Mouse (Mus musculus) forebrain, embryonic 14.5 days (tissue): ENCODE data around the gene Abcd4. TPM values are rescaled to one million over a fixed set of nuclear protein-coding genes. Genes with fewer than 3 reads are reported as not detected.

Experiments
- ATAC-seq: fragments of 200-750 bp; cut with Nextera tagmentation; 2 replicates; pipeline ENCODE4 v1.8.0; 2017; ENCODE audit warnings: mild to moderate bottlenecking, moderate library complexity
- DNase-seq: peaks from one replicate; pipeline ENCODE4 v3.0.0-alpha.2; 2015; ENCODE audit warnings: low spot score
- H3K27ac ChIP-seq: fragments of 300-500 bp; sonication (generic); 2 replicates; pipeline ENCODE4 v1.5.1; 2014; ENCODE audit warnings: low read depth, mild to moderate bottlenecking, control low read depth, low read length, moderate library complexity
- H3K27me3 ChIP-seq: fragments of 300-500 bp; sonication (generic); replicated peaks from 2 replicates; pipeline ENCODE4 v1.6.1; 2014; ENCODE audit warnings: low read length, control low read depth, mixed read lengths; ENCODE audit not compliant: control insufficient read depth, insufficient read depth
- H3K36me3 ChIP-seq: fragments of 300-500 bp; sonication (generic); 2 replicates; pipeline ENCODE4 v1.6.1; 2014; ENCODE audit warnings: low read length, control low read depth; ENCODE audit not compliant: control insufficient read depth, insufficient read depth
- H3K4me1 ChIP-seq: fragments of 300-500 bp; sonication (generic); 2 replicates; pipeline ENCODE4 v1.6.1; 2014; ENCODE audit warnings: antibody characterized with exemption, low read length, control low read depth; ENCODE audit not compliant: control insufficient read depth, insufficient read depth
- H3K4me2 ChIP-seq: fragments of 300-500 bp; sonication (generic); 2 replicates; pipeline ENCODE4 v1.6.1; 2014; ENCODE audit warnings: mild to moderate bottlenecking, control low read depth, low read length
- H3K4me3 ChIP-seq: fragments of 300-500 bp; sonication (generic); 2 replicates; pipeline ENCODE4 v1.5.1; 2014; ENCODE audit warnings: low read depth, low read length, control low read depth
- H3K9ac ChIP-seq: fragments of 300-500 bp; sonication (generic); 2 replicates; pipeline ENCODE4 v1.6.1; 2014; ENCODE audit warnings: mild to moderate bottlenecking, low read length, control low read depth, moderate library complexity
- H3K9me3 ChIP-seq: fragments of 300-500 bp; sonication (generic); replicated peaks from 2 replicates; pipeline ENCODE4 v1.6.1; 2016; ENCODE audit warnings: low read length, control low read depth, mixed read lengths; ENCODE audit not compliant: control insufficient read depth
- WGBS: fragments of 180-500 bp; shearing (Covaris S2); extraction: QIAGEN DNeasy Blood & Tissue Kit; methylation state at CpG from one replicate; pipeline ENCODE4 v1.1.7; 2014; 5-methylcytosine and 5-hydroxymethylcytosine counted together
- polyA plus RNA-seq: library from polyadenylated mRNA; unstranded; fragments of >200 nt; fragmentation: Nextera tagmentation; extraction: Ambion mirVana; gene quantifications from 2 replicates; pipeline ENCODE4 v1.2.1, GENCODE M21; 2014

Abcd4 gene
- polyA plus RNA-seq, 1 experiment from 2014 or later: 5.2 TPM

DNA sequence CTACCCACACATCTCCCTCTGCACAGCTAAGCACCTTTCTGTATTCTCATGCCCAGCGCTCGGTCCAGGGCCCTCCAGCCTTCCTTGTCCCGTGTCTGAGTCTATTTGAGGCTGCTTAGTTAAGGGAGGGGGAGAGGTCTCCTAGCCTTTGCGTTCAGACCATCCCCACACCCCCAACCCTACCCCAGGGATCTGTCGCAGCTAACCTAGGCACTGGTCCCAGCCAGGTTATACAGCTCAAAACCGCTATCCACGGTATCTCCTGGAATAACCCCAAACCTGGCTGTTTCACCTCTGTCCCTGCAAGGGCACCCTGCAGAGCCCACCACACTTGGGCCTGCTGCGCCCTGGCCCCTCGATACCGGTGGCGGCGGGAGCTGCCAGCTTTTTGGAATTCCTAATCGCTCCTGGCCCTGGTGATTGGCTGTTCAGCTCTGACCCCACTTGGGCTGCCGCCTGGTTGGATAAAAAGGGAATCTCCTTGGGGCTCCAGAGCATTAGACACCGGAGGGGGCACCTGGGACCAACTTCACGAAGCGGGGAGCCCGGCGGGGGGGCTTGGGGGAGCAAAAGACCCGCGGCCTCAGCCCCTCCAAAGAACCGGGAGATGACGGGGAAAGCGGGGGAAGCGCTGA is 47.8 kb downstream of the Abcd4 start, which contains the start of gene Vsx2:
Gene Vsx2, plus strand, starts transcription at position 427 of the 635 bp plus-strand sequence.
- no peak within 1 kb of the TSS for H3K9ac ChIP-seq
- peak within 1 kb of the TSS; percentile 6; the same call in 1 of the 2 replicates for H3K4me3 ChIP-seq
- H3K36me3 ChIP-seq: no peaks in the 10 kb centered on the region
- no peak for DNase-seq
- H3K27ac ChIP-seq: no peak within 1 kb of the TSS
- WGBS: 3% methylated on average over 25 of the region's 25 CpGs
- H3K9me3 ChIP-seq: no peaks in the 10 kb centered on the region
- ATAC-seq: peak; percentile 37; the same call in 1 of the 2 replicates
- peak within 1 kb of the TSS; percentile 28 for H3K4me2 ChIP-seq
- peaks cover 7% of the 10 kb centered on the region for H3K4me1 ChIP-seq
- H3K27me3 ChIP-seq: peaks cover 53% of the 10 kb centered on the region

DNA sequence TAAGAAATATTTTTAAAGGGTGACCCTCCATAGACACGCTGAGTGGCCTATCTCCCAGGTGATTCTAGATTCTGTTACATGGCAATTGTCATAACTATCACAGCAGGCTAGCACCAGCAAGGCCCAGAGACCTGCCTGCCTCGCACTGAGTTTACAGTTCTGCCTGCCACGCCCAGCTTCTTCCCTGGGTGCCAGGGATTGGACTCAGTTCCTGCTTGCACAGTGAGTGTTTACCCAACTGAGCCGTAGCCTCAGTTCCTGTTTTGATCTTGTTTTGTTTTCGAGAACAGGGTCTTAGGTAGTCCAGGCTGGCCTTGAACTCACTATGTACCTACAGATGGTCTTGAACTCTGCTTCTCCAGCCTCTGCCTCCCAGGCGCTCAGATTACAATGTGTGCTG is 49.6 kb downstream of the Abcd4 start:
- Histone ChIP-seq H3K9ac (no peak overlapping the region), H3K9me3 (no peaks in the 10 kb centered on the region), H3K27me3 (peaks cover 37% of the 10 kb centered on the region), H3K4me1 (peaks cover 7% of the 10 kb centered on the region), H3K36me3 (no peaks in the 10 kb centered on the region), H3K4me3 (no peak overlapping the region), H3K4me2 (no peak overlapping the region), H3K27ac (no peak overlapping the region)
- DNase-seq: no peak
- ATAC-seq: no peak
- 84% methylated on average over 6 of the region's 6 CpGs for WGBS

DNA sequence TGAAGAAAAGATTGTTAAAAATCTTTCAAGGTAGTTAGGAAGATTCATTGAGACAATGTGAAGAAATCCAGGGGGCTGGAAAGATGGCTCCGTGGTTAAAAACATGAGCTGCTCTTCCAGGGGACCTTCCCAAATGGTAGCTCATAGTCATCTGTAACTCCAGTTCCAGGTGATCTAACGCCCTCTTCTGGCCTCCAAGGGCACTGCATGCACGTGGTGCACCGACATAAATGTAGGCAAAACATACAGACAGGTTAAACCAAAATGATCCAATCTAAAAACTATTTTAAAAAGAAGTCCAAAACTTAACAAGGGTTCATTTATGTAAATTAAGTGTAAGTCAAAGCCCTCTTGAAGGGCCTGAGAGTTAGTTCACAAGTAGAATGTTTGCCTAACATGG is 54.7 kb downstream of the Abcd4 start:
- H3K9ac ChIP-seq: no peak overlapping the region
- H3K9me3 ChIP-seq: no peaks in the 10 kb centered on the region
- ATAC-seq: no peak
- 45% methylated on average over 4 of the region's 4 CpGs for WGBS
- H3K36me3 ChIP-seq: no peaks in the 10 kb centered on the region
- H3K4me3 ChIP-seq: no peak overlapping the region
- DNase-seq: no peak
- H3K4me1 ChIP-seq: no peaks in the 10 kb centered on the region
- H3K27me3 ChIP-seq: peaks cover 3% of the 10 kb centered on the region; the same call in 1 of the 2 replicates
- no peak overlapping the region for H3K27ac ChIP-seq
- no peak overlapping the region for H3K4me2 ChIP-seq

DNA sequence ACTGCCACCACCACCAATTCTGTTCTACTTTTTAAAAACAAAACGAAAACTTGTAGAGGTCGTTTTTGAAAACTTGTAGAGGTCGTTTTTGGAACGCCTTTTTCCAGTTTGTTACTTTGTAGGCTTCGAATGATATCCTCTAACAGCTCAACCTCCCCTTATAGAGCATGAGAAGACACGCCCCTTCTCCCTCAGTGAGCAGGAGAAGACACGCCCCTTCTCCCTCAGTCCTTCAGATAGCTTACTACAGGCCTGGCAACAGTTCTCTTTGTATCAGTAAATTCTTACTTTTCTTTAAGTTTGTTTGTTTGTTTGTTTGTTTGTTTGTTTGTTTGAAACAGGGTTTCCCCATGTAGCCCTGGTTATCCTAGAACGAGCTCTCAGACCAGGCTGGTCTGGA is 62.0 kb downstream of the Abcd4 start:
- no peak for ATAC-seq
- WGBS: 56% methylated on average over 8 of the region's 8 CpGs

More for the DNA sequence above, 62.0 kb downstream of the Abcd4 start:
- no peaks in the 10 kb centered on the region for H3K36me3 ChIP-seq
- H3K4me3 ChIP-seq: no peak overlapping the region
- no peak for DNase-seq
- no peaks in the 10 kb centered on the region for H3K27me3 ChIP-seq
- no peaks in the 10 kb centered on the region for H3K9me3 ChIP-seq
- H3K9ac ChIP-seq: no peak overlapping the region
- no peak overlapping the region for H3K4me2 ChIP-seq
- no peak overlapping the region for H3K27ac ChIP-seq
- H3K4me1 ChIP-seq: no peaks in the 10 kb centered on the region

Other genes starting within 250 kb of the Abcd4 start
- gene Entpd5, start 208.4 kb downstream of the Abcd4 start, polyA plus RNA-seq: 8.0 and 8.5 TPM in 2 replicates
- 0.94 and 3.3 TPM in 2 replicates for gene Bbof1, start 208.3 kb downstream of the Abcd4 start, polyA plus RNA-seq
- 27.6 and 30.4 TPM in 2 replicates for gene Rnf113a2, start 200.2 kb downstream of the Abcd4 start, polyA plus RNA-seq
- gene Aldh6a1, start 166.4 kb downstream of the Abcd4 start, polyA plus RNA-seq: 35.2 and 37.7 TPM in 2 replicates
- 41.2 and 46.1 TPM in 2 replicates for gene Lin52, start 166.0 kb downstream of the Abcd4 start, polyA plus RNA-seq
- gene Vsx2, start 47.7 kb downstream of the Abcd4 start, polyA plus RNA-seq: 0.09 TPM in 1 of 2 replicates, not detected in the other
- not detected in 2 replicates for gene Vrtn, start 23.6 kb upstream of the Abcd4 start, polyA plus RNA-seq
- 2.6 and 3.3 TPM in 2 replicates for gene Syndig1l, start 81.4 kb upstream of the Abcd4 start, polyA plus RNA-seq
- gene Npc2, start 155.7 kb upstream of the Abcd4 start, polyA plus RNA-seq: 72.5 and 76.4 TPM in 2 replicates
- 137 and 163 TPM in 2 replicates for gene Isca2, start 155.8 kb upstream of the Abcd4 start, polyA plus RNA-seq